Mouse (Mus musculus): ENCODE data around the gene Pdgfd. TPM values are rescaled to one million over a fixed set of nuclear protein-coding genes. Genes with fewer than 3 reads are reported as not detected.

Pdgfd gene
- total RNA-seq, 1 experiment from 2014 or later: 3.1 TPM

Other genes starting within 250 kb of the Pdgfd start
- not detected in 2 replicates for gene Ddi1, start 101.3 kb downstream of the Pdgfd start, total RNA-seq (2017)